Mouse (Mus musculus) testis, adult 2 months (tissue): ENCODE results near the gene Dlg2.

Experiments used
- CTCF ChIP-seq: fragments of 200-500 bp; IDR thresholded peaks from 2 replicates; pipeline ENCODE4 v1.5.1; 2012; ENCODE audit warnings: low read depth, mild to moderate bottlenecking, inconsistent platforms, low read length, moderate library complexity; ENCODE audit not compliant: control insufficient read depth, insufficient read depth, insufficient replicate concordance
- POLR2A ChIP-seq: fragments of 200-500 bp; IDR thresholded peaks from 2 replicates; pipeline ENCODE4 v1.6.1; 2012; ENCODE audit warnings: low read depth, mild to moderate bottlenecking, inconsistent platforms, low read length, moderate library complexity; ENCODE audit not compliant: control insufficient read depth

GRCm38 (mm10) chr7:92184371-92185059 is 1708.0 kb downstream of the Dlg2 start:
- TF ChIP-seq CTCF (no peak), POLR2A (no peak)
